Mouse (Mus musculus): ENCODE results near the gene Rap2c.

Rap2c gene

DNA sequence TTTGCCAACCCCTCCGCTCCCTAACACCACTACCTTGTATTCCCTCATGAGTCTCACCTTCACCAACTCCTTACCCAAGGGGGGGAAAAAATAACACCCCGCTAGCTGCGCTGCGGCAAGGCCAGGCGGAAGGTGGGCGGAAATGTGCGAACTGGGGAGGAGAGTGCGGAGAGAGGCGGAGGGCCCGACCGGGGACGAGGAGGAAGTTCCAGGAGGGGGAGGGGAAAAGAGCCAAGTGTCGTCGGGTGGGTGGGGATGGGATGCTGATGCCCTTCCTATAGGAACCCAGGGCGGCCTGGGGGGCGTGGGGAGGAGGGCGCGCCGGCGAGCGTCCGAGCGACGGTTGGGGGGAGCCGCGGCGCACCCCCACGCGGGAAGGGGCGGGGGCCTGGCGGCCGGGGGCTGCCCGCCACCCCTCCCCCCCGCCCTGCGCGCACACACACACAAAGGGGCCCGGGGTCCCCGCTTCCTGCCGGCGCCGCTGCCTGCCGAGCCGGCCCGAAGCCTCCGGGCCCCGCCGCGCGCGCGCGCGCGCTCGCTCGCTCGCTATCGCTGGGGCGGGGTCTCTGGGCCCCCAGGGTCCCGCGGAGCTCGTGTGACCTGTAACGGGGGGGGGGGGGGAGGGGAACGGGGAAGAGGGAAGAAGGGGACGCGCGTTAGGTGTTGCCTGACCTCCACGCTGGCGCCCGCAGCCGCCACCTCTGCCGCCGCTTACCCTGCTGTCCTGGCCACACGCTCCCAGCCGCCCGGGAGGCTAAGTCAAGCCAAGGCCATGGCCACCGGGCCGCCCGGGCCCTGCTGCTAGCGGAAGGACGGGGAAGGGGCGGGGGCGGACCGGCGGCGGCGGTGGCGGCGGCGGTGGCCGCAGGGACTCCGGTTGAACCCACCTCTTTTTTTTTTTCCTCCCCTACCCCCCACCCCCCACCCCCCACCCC, at the start of gene Rap2c:
TSS of gene Rap2c (minus strand) at position 168 of the 935 bp plus-strand sequence.
- DNase-seq (ENCODE audit: low spot score in 2 of 2) = peak in 1 of 2 experiments; percentile 17

DNA sequence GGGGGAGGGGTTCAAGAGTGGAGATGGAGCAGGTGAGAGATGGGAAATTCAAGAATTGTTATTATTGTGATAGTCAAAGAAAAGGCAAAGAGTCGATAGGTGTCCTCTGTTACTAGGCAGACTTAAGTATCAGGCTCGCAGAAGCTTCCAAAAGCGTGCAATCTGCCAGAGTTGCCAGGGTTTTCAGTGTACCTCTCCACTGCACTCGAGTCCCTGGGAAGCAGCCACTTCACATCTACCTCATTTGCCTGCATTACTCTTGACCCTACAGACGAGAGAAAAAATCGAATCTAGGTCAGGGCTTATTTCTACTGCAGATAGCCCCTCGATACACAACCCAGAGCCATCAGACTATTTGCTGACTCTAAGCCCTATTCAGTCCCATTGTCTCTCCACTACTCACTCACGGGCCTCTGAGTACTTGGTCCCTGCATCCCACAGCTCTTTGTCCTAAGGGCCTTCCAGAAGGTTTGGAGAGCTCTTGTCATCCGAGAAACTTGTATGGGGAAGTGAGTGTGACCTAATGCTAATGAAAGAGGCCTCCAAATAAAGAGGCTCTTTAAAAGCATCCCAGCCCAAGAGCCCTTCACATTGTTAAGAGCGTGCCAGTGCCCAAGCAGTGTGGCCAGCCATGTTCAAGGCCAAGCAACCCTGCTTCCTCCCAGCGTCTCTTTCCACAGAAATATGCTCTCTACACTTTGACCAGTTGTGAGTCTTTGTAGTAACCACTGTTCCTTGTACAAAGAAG, 48.9 kb upstream of the Rap2c start:
- DNase-seq (ENCODE audit: low spot score in 2 of 2) = no peak

DNA sequence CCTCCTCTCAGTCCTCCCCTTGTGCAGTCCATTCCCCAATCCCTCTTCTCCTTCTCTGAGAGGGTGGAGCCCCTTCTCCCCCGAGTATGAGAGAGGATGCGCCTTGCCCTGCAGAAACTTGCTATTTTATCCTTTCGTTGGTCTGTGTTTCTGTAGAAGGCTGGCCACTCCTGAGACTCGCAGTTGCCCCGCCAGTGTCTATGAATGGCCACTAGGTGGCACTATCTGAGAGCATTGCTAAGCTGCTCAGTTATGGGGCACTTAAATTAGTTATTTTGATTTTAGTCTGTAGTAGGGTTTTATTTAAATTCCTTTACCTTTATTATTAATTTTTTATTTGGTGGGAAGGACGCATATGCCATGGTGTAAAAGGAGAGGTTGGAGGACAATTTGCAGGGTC, 48.0 kb upstream of the Rap2c start:
- peak; percentile 10 to 19 for DNase-seq (ENCODE audit: low spot score in 2 of 2)

DNA sequence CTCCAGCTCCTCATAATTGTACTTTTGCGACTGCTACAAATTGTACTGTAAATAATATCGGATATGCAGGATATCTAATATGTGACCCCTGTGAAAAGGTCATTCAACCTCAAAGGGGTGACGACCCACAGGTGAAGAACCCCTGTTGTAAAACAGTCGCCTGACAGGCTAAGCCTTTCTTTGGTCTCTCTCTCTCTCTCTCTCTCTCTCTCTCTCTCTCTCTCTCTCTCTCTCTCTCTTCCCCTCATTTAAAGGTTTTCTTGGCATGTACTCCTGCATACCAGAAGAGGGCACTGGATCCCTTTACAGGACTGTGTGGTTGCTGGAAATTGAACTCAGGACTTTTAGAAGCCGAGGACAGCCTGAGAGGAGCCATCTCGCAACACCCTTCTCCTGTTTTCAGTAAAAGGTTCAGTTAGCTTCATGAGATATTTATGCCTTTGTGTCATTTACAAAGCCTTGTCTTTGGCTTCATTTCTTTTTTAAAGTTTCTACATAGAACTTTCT, 47.4 kb upstream of the Rap2c start:
- no peak for DNase-seq (ENCODE audit: low spot score in 2 of 2)

DNA sequence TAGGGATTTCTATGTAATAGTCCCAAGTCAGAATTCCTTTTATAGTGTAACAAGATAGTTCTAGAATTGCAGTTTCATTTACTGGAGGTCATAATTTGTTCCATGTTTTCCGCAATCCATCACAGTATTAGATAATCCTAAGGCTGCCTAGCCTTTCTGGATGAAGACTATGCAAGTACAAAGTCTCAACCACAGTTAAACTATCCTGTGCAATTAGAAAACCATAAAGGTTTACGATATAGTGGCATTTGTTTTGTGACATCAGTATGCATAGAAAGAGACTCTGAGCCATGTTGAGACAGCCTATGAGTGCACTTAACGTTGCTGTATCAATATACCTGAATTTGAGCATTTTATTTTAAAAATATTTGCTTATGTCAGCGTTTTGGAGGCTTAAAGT, 42.4 kb upstream of the Rap2c start:
- DNase-seq (ENCODE audit: low spot score in 2 of 2) = no peak

DNA sequence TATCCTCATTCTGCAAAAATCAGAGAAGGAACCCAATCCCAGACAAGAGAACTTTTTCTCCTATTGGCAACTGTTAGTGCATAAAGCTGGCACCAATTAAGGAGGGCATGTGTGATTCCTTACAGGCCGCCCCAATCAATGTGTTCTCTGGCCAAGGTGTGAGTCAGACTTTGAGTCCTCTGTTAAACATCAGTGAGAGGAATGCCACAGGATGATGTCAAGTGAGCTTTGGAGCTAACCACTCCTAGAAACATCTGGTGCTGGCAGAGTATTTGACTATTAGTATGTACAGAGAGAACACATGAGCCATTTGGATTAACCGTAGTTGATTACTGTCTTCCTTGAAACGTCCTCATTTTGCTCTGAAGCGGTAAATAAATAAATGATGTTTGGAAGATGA, 40.9 kb upstream of the Rap2c start:
- no peak for DNase-seq (ENCODE audit: low spot score in 2 of 2)

DNA sequence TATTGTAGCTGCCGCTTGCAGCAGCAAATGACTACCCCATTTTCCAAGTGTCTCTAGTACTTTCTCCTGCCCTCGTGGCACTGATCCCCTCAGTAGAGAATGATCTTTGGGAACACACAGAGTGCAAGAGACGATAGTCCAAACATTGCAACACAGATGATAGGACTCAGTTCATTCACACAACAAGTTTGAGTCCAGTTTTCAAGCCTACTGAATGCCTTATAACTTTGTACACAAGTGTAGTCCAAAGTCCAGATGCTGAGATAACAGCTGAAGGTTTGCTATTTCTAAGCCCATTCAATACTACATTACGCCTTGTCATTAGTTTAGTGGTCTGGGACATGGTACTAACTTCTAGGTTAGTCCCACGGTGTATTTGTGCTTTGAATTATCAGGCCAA, 40.5 kb upstream of the Rap2c start:
- DNase-seq (ENCODE audit: low spot score in 2 of 2) = no peak

DNA sequence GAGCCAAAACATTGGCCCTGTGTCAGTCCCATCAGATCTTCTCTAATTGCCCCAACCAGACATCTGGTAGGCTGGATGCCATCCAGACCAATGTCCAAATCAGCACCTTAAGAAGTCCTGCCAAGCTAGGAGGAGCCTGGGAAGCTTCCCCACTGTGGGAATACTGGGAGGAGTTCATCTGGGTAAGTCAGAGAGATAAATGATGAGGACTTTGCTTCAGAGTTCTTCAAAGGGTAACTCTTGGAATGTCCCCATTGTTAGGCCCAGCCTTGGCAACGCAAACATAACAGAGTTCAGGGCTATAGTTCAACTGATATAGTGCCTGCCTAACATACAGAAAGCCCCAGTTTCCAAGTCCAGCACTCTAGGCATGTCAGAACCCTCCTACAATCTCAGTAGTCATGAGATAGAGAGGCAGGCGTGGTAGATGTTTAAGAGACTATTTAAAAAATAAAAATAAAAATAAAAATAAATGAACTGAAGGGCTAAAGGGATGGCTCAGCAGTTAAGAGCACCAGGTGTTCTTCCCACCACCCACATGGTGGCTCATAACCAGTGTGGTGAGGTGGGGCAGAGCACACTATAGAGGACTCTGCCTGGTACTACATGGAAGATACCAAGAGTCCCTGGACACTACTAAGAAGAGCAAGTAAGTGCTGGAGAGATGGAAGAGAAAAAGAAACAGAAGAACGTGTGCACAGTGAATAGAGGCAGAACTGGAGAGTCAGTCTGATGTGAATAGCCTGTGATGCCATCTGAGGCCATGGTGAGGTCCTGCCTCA, 34.1 kb upstream of the Rap2c start:
- no peak for DNase-seq (ENCODE audit: low spot score in 2 of 2)

DNA sequence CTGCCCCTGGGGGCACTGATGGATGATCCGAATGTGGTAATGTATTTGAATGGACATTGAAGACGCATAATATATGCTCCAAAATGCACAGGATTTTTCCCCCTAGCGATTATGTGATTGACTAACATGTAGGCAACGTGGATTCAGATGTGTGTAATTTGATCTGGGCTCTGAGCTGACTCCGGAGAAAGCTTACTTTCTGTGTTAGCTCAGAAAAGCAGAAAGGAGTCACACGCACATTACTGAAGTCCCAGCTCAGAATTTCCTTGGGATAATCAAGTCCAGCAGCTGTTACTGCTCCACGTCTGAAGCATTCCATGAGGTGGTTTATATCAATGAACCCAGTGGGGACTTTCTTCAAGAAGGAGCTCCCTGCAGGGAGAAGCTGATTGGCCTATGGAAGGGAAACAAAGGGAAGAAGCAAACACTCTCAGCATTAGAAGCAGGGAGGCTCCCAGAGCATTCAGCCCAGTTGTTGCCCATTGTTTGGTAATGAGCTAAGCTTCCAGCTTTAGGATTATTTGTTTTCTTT, 17.9 kb upstream of the Rap2c start:
- no peak for DNase-seq (ENCODE audit: low spot score in 2 of 2)

DNA sequence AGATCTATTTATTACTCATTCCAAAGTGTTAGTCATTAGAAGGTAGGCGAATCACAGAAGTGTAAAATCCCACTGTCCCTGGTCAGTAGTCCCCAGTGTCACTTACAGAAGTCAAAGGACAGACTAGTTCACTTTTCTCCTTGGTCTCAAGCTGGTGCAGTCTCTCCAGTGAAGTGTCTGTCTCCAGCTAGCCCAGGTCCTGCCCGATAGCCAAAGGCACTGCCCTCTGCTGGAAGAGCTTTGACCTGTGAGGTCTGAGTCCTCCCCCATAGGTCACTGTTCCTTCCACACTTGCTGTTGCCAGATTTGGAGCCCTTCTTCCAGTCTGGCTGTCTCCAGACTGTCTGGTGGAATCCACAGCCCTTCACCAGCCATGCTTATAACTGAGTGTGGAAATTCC, 2.1 kb upstream of the Rap2c start:
- no peak for DNase-seq (ENCODE audit: low spot score in 2 of 2)

DNA sequence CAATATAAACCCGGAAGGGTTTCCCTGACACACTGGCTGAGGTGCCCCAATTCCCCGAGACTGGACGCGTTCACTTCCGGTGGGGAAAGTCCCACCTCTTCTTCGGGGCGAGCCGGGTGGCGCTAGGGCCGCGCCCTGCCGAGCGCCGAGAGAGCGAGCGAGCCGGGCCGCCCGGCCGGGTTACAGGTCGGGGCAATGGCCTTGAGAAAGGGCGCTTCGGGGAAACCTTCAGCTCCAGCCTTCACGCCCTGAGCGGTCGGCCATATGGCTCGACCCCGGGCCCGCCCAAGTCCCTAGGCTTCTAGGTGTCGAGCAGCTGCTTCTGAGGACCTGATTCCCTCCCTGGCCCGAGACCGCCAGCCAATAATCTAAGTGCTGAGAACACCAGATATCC, 965 bp upstream of the Rap2c start:
- DNase-seq (ENCODE audit: low spot score in 2 of 2) = peak; percentile 15 to 34

DNA sequence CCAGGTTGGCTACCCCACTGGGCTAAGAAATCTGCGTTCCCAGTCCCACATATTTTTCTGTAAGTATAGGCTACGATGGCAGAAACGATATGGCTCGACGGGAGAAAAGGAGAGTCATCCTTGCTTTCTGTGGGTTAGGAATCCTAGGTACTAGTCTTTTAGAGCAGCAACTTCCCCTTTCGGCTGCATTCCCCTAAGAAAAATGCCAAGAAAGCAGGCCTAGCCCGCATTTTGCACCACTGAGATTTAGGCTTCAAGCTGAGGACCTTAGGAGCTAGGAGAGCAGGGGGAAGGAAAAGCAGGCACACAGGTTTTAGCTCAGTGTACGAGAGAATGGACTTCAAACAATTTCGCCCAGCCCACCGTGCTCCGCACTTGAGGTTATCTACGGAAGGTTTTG, 892 bp downstream of the Rap2c start:
- no peak for DNase-seq (ENCODE audit: low spot score in 2 of 2)

DNA sequence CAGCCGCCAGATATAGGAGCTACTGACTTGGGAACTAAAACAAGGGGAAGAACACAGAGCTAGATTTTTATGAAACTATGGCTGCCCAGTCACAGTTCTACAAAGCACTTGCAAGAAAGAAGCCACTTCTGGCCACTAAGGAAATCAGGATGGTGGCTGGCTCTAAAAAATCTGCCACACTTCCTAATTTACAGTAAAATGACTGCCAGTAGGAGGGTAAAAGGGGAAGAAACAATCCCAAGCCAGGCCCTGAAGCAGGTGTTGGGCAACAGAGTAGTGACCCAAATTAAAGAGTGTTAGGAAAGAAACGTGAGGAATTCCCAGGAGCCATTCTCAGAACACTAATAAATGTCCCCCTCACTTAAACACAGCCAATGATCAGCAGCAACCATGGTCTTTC, 5.5 kb downstream of the Rap2c start:
- no peak for DNase-seq (ENCODE audit: low spot score in 2 of 2)

DNA sequence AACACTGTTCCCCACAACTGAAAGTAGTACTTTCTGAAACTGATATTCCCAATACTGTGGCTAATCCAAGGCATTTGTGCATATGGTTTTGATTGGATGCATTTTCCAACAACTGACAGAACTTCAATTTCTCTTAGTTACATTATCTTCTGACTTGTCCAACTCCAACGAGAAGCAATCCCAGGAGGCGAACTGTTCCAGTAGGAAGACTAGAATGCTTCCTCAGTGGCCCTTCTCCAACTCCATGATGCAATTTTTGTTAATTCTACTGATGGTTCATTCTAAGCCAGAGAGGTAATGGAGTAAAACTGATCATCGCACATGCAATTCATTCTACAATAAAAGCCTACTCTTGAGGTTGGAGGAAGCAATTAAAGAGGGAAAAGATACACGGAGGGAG, 7.5 kb downstream of the Rap2c start:
- DNase-seq (ENCODE audit: low spot score in 2 of 2) = no peak

DNA sequence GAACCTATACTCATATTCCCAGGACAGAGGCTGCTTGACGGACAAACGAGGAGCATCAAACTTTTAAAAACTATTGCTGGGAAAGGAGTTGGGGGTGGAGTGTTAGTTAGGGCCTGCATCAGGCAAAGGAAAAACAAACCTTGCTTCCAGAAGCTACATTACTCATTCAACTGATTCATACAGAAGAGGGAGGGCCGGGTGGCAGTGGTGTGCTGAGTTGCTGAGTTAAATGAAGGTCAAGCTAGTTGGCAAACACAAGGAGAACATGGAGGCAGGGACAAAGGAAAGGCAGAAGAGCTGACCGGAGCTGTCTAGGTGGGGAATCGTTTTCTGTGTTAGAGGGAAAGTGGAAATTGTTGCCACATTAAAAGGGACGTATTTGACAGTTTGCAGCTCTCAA, 17.0 kb downstream of the Rap2c start:
- no peak for DNase-seq (ENCODE audit: low spot score in 2 of 2)

DNA sequence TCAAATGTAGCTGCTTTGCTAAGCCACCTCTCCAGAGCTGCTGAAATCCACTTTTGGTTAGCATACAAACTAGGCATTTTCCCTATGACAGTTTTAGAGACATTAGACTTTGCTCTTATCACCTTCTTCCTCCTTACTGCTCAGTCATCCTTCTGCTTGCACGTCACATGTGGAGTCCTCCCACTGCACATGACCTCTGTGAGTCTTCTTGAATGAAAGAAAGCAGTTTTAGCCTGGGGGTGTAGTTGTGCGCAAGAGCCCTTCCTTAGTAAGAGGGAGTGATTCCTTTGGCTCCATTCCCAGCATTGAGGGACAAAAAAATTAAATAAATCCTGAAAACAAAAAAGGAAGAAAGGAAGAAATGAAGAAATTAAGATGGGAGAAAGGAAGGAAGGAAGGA, 22.5 kb downstream of the Rap2c start:
- no peak for DNase-seq (ENCODE audit: low spot score in 2 of 2)

DNA sequence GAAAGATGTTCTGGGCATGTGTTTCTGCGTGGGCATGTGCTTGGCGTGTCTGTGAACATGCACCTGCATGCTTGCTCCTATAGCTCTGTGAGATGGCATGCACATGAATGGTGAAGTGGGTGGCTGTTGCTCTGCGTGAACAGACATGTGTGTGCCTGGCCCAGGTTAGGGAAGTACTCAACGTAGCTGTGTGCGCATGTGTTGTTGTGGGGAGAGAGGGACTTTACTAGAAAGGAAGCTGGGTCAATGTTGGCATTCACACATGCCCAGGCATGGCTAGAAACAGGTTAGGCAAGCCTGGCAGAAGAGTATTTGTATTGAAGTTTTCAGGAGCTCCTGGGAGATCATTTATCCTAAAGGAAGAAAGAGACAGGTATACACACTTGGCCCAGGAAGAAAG, 26.5 kb downstream of the Rap2c start:
- DNase-seq (ENCODE audit: low spot score in 2 of 2) = no peak

DNA sequence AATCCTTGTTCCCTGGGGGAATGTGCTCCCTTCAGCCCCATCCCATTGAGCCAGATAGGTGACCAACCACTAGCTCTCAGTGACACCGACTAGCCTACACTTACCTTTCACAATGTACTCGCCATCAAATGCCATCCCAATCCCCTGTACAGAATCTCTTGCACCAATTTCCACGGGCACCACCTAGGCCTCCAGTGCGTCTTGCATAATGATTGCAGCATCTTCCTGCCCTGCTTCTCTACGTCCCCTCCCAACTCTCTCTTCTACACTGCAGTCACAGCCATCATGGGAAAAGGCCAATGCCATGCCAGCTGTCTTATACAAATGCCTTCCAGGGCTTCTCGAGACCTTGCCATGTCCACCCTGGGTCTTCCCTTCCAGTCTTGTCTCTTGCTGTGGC, 27.9 kb downstream of the Rap2c start:
- DNase-seq (ENCODE audit: low spot score in 2 of 2) = no peak

DNA sequence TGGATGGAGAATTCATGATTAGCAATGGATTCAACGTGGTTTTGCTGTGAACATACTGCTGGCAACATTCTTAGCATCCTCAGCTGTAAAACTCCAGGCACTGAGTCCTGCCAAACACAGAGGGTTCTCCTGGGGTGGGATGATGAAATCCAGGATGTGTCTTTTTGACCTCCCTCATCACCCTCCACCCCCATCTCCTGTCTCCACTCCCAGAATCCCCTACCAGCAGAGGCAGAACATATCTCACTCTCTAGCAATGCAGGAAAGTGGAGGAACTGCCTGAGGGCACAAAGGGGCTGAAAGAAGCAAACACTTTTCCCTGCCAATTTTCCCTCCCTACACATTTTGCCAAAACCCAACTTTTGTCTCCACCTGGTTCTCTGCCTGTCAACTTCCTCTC, 29.2 kb downstream of the Rap2c start:
- DNase-seq (ENCODE audit: low spot score in 2 of 2) = no peak

DNA sequence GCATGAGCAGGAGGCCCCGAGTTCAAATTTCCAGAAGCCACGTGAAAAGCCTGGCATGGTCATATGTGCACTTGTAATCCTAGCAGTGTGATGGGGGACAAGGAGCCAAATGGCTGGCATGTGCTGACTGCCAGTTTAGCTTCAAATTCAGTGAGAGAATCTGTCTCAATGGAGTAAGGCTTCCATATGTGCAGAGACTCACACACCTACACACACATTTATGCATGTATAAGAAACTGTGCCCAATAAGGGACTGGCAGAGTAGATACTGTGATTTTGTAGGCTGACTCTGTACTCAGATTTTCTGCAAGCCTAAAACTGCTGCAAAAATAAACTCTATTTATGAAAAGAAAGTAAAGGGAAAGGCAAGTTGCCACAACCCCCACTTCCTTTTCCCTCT, 39.4 kb downstream of the Rap2c start:
- no peak for DNase-seq (ENCODE audit: low spot score in 2 of 2)

DNA sequence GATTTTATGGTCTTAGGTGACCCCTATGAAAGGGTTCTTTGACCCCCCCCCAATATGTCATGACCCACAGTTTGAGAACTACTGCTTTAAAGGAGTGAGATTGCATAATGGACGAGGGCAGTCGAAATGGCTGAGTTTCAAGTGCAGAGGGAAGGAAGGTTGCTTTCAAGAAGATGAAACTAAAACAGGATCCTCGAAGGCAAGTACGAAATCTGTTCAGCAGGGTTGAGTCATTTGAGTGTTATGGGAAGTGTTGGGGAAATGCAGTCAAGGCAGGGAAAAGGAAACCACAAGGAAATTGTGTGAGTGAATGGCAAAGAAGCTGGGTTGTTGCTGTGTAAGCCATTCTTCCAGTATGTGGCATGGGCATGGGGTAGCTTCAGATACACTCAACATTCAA, 45.7 kb downstream of the Rap2c start:
- no peak for DNase-seq (ENCODE audit: low spot score in 2 of 2)

DNA sequence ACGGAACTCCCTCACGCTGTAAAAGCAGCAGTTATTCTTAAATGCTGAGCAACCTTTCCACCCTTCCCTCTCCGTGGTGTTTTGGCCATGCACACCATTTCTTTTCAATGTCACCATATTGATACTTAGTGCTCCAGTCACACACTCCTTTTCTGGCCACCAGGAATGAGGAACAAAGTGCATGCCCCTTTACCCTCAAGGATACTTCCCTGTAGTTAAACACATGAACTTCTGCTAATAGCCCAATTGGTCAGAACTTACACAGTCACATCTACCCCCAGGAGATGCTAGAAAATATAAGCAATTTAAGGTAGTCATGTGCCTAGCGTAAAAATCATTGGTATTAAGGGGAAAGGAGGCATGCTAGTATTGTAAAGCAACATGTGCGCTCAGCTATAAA, 47.9 kb downstream of the Rap2c start:
- DNase-seq (ENCODE audit: low spot score in 2 of 2) = no peak
